Mouse (Mus musculus): Measurements from ENCODE around the gene Setd1b. TPM values are rescaled to one million over a fixed set of nuclear protein-coding genes. Genes with fewer than 3 reads are reported as not detected.

Gene Setd1b
- total and polyA plus RNA-seq, 2 experiments: 1.8 to 7.2 TPM

DNA sequence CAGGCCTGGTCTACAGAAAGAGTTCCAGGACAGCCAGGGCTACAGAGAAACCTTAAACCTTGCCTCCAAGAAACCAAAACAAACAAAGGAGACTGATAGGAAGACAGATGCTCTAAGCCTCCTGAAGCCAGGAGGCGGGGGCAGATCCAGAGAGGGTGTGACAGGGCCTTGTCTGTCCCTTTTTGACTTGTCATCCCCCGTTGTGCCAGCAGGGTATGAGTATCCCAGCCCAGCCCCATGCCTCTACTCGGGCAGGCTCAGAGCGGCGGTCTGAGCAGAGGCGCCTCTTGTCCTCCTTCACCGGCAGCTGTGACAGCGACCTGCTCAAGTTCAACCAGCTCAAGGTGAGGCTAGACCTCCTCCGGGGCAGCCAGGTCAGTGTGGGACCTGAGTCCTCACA is 20.9 kb downstream of the Setd1b start:
- DNase-seq (ENCODE audit: extremely low read depth, low read depth, low spot score): no peak
- WGBS: 91% methylated on average over 9 of the region's 9 CpGs
- TF ChIP-seq CTCF (IDR thresholded peaks at IDR 0.05; ENCODE audit: low read depth, low read length): no peak
- H3K9ac ChIP-seq (ENCODE audit: low read depth, low read length): no peak overlapping the region
- H3K27me3 ChIP-seq (ENCODE audit: control insufficient read depth, insufficient read depth, low read length): no peaks in the 10 kb centered on the region
- peaks cover 65% of the 10 kb centered on the region for H3K36me3 ChIP-seq (ENCODE audit: control insufficient read depth, insufficient read depth, low read length)
- H3K79me2 ChIP-seq (ENCODE audit: control insufficient read depth, insufficient read depth, low read length): no peaks in the 10 kb centered on the region
- H3K4me3 ChIP-seq (ENCODE audit: insufficient read depth, low read depth, low read length): no peak overlapping the region
- H3K4me1 ChIP-seq (ENCODE audit: control insufficient read depth, insufficient read depth, low read length): no peaks in the 10 kb centered on the region
- H3K27ac ChIP-seq (replicated peaks; ENCODE audit: insufficient read depth, low read depth, low read length): no peak overlapping the region

DNA sequence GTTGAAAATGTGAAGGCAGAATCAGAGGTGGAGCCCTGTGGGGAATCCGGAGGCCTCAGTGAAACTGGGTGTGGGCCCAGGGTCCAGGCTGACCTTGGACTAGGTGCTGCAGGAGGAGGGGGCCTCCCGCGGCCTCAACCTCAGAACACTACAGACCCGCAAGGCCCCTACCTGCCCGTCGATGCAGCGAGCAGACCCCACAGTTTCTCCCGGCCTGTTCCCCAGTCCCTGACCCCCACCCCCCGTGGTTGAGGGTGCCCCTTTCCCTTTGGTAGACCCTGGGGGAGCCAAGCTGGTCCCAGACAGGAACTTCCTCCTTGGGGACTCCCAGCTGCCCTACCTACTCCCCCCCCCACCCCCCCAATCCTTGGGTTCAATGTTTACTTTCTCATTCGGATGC is 24.4 kb downstream of the Setd1b start:
- peaks cover 5% of the 10 kb centered on the region; the same call in 1 of the 2 replicates for H3K4me1 ChIP-seq (ENCODE audit: control insufficient read depth, insufficient read depth, low read length)
- no peak for DNase-seq (ENCODE audit: extremely low read depth, low read depth, low spot score)
- H3K27me3 ChIP-seq (ENCODE audit: control insufficient read depth, insufficient read depth, low read length): no peaks in the 10 kb centered on the region
- TF ChIP-seq POLR2A (IDR thresholded peaks at IDR 0.05; ENCODE audit: extremely low read depth, insufficient read depth, low read length) (no peak), CTCF (IDR thresholded peaks at IDR 0.05; ENCODE audit: low read depth, low read length) (no peak)
- H3K79me2 ChIP-seq (ENCODE audit: control insufficient read depth, insufficient read depth, low read length): no peaks in the 10 kb centered on the region
- no peak overlapping the region for H3K27ac ChIP-seq (replicated peaks; ENCODE audit: insufficient read depth, low read depth, low read length)
- no peak overlapping the region for H3K9ac ChIP-seq (ENCODE audit: low read depth, low read length)
- WGBS: 84% methylated on average over 10 of the region's 10 CpGs
- peaks cover 41% of the 10 kb centered on the region for H3K36me3 ChIP-seq (ENCODE audit: control insufficient read depth, insufficient read depth, low read length)
- H3K4me3 ChIP-seq (ENCODE audit: insufficient read depth, low read depth, low read length): no peak overlapping the region

DNA sequence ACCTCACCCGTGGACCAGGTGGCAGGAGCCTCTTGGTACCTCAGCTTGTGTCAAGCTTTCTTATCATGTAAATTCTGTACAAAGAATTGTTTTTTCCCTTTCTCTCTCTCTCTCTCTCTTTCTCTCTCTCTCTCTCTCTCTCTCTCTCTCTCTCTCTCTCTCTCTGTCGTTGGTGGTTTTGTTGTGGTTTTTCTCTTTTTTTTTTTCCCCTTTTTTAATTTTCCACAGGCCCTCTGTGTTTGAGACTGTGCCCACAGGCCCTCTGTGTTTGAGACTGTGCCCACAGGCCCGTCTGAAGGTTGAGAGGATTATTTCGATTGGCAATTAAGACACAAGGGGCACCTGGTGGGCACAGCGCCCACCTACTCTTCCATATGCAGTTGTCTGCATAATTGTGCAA is 25.6 kb downstream of the Setd1b start:
- H3K9ac ChIP-seq (ENCODE audit: low read depth, low read length): no peak overlapping the region
- H3K4me1 ChIP-seq (ENCODE audit: control insufficient read depth, insufficient read depth, low read length): peaks cover 11% of the 10 kb centered on the region; the same call in 1 of the 2 replicates
- no peaks in the 10 kb centered on the region for H3K27me3 ChIP-seq (ENCODE audit: control insufficient read depth, insufficient read depth, low read length)
- DNase-seq (ENCODE audit: extremely low read depth, low read depth, low spot score): no peak
- 56% methylated on average over 5 of the region's 5 CpGs for WGBS
- no peaks in the 10 kb centered on the region for H3K79me2 ChIP-seq (ENCODE audit: control insufficient read depth, insufficient read depth, low read length)
- no peak overlapping the region for H3K4me3 ChIP-seq (ENCODE audit: insufficient read depth, low read depth, low read length)
- no peak overlapping the region for H3K27ac ChIP-seq (replicated peaks; ENCODE audit: insufficient read depth, low read depth, low read length)
- TF ChIP-seq CTCF (IDR thresholded peaks at IDR 0.05; ENCODE audit: low read depth, low read length) (no peak), POLR2A (IDR thresholded peaks at IDR 0.05; ENCODE audit: extremely low read depth, insufficient read depth, low read length) (no peak)
- H3K36me3 ChIP-seq (ENCODE audit: control insufficient read depth, insufficient read depth, low read length): peaks cover 40% of the 10 kb centered on the region

DNA sequence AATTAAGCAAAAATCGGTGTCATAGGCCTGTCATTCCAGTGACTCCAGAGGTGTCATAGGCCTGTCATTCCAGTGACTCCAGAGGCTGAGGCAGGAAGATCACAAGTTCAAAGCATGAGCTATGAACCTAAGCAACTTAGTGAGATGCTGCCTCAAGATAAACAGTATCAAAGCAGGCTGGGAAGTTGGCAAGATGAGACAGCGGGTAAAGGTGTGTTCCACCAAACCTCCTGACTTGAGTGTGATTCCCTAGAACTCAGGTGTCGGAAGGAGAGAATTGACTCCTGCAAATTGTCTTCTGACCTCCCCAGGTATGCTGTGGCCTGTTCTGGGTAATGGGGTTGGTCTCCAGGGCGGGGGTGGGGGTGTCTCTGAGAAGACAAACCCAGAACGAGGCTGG is 27.3 kb downstream of the Setd1b start, which contains the start of gene Psmd9:
TSS of gene Psmd9 (plus strand) at position 130 of the 400 bp plus-strand sequence.
- peak within 1 kb of the TSS; percentile 15 for H3K27ac ChIP-seq (replicated peaks; ENCODE audit: insufficient read depth, low read depth, low read length)
- 37% methylated on average over 5 of the region's 5 CpGs for WGBS
- TF ChIP-seq POLR2A (IDR thresholded peaks at IDR 0.05; ENCODE audit: extremely low read depth, insufficient read depth, low read length) (no peak), CTCF (IDR thresholded peaks at IDR 0.05; ENCODE audit: low read depth, low read length) (no peak)

DNA sequence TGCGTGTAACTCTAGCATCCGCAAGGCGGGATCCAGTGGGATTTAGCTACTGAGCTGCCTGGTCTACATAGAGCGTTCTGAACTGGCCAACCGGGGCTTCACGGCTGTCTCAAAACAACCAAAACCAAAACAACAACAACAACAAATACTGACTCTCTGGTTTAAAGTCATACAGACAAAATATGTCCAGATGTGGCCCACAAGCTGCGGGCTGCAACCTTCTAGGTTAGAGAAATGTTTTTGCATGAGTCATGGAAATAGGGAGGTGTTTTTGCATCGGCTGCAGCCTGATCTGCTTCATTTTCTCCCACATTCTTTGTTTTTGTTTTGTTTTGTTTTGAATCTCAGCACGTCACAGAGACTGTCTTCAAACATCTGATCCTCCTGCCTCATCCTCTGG is 28.4 kb downstream of the Setd1b start:
- H3K4me1 ChIP-seq (ENCODE audit: control insufficient read depth, insufficient read depth, low read length): peaks cover 11% of the 10 kb centered on the region; the same call in 1 of the 2 replicates
- H3K27ac ChIP-seq (replicated peaks; ENCODE audit: insufficient read depth, low read depth, low read length): no peak overlapping the region; the same call in 1 of the 2 replicates
- 52% methylated on average over 9 of the region's 9 CpGs for WGBS
- H3K4me3 ChIP-seq (ENCODE audit: insufficient read depth, low read depth, low read length): no peak overlapping the region
- TF ChIP-seq CTCF (IDR thresholded peaks at IDR 0.05; ENCODE audit: low read depth, low read length) (no peak), POLR2A (IDR thresholded peaks at IDR 0.05; ENCODE audit: extremely low read depth, insufficient read depth, low read length) (no peak)
- no peak overlapping the region for H3K9ac ChIP-seq (ENCODE audit: low read depth, low read length)
- H3K36me3 ChIP-seq (ENCODE audit: control insufficient read depth, insufficient read depth, low read length): peaks cover 42% of the 10 kb centered on the region
- H3K79me2 ChIP-seq (ENCODE audit: control insufficient read depth, insufficient read depth, low read length): no peaks in the 10 kb centered on the region
- no peak for DNase-seq (ENCODE audit: extremely low read depth, low read depth, low spot score)
- no peaks in the 10 kb centered on the region for H3K27me3 ChIP-seq (ENCODE audit: control insufficient read depth, insufficient read depth, low read length)

More for the DNA sequence above, 27.3 kb downstream of the Setd1b start, which contains the start of gene Psmd9:
- no peaks in the 10 kb centered on the region for H3K79me2 ChIP-seq (ENCODE audit: control insufficient read depth, insufficient read depth, low read length)
- H3K27me3 ChIP-seq (ENCODE audit: control insufficient read depth, insufficient read depth, low read length): no peaks in the 10 kb centered on the region
- DNase-seq (ENCODE audit: extremely low read depth, low read depth, low spot score): peak; percentile 76
- no peak within 1 kb of the TSS for H3K9ac ChIP-seq (ENCODE audit: low read depth, low read length)
- H3K36me3 ChIP-seq (ENCODE audit: control insufficient read depth, insufficient read depth, low read length): peaks cover 37% of the 10 kb centered on the region
- H3K4me1 ChIP-seq (ENCODE audit: control insufficient read depth, insufficient read depth, low read length): peaks cover 11% of the 10 kb centered on the region; the same call in 1 of the 2 replicates
- H3K4me3 ChIP-seq (ENCODE audit: insufficient read depth, low read depth, low read length): no peak within 1 kb of the TSS

DNA sequence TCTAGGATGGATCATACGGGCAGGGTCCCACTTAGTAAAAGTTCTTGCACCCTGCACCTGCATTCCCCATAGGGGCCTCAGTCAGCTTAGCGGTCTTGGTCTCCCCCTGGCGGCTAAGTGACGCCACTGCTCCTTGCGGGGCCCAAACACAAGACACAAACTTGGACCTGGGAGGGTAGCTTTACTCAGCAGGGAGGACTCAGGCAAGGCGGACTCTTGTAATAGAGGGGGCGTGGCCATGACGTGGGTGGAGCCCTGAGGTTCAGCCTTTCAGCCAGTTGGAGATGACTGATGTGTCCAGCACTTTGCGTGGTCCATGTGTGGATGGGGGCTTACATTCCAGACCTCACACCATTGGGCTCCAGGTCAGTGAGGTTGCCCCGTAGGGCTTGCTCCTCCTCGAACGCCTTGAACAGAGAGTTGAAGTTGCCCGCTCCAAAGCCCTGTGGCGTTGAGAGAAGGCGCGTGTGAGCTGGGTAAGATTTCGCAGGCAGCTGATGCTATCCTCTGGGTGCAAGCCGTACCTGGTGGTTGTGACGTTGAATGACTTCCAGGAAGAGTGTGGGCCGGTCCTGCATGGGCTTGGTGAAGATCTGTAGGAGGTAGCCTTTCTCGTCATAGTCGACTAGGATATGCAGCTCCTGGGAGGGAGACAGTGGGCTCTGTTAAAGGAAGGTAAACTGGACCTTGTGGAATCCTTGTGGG is 29.8 kb downstream of the Setd1b start:
- TF ChIP-seq POLR2A (IDR thresholded peaks at IDR 0.05; ENCODE audit: extremely low read depth, insufficient read depth, low read length) (no peak), CTCF (IDR thresholded peaks at IDR 0.05; ENCODE audit: low read depth, low read length) (peak; percentile 89)
- Histone ChIP-seq H3K4me3 (ENCODE audit: insufficient read depth, low read depth, low read length) (no peak overlapping the region), H3K79me2 (ENCODE audit: control insufficient read depth, insufficient read depth, low read length) (no peaks in the 10 kb centered on the region), H3K9ac (ENCODE audit: low read depth, low read length) (no peak overlapping the region), H3K27ac (replicated peaks; ENCODE audit: insufficient read depth, low read depth, low read length) (0 out of 2 replicates have a peak overlapping the region, but pooled peaks have one; percentile 3), H3K36me3 (ENCODE audit: control insufficient read depth, insufficient read depth, low read length) (peaks cover 47% of the 10 kb centered on the region), H3K27me3 (ENCODE audit: control insufficient read depth, insufficient read depth, low read length) (no peaks in the 10 kb centered on the region), H3K4me1 (ENCODE audit: control insufficient read depth, insufficient read depth, low read length) (peaks cover 11% of the 10 kb centered on the region; the same call in 1 of the 2 replicates)
- DNase-seq (ENCODE audit: extremely low read depth, low read depth, low spot score): peak; percentile 77
- WGBS: 25% methylated on average over 22 of the region's 22 CpGs
